Mouse (Mus musculus): Measurements from ENCODE around the gene Cadm1. TPM values are rescaled to one million over a fixed set of nuclear protein-coding genes. Genes with fewer than 3 reads are reported as not detected.

The Cadm1 gene
- polyA plus RNA-seq, 1 experiment from 2014 or later, result 71.6 TPM

GRCm38 (mm10) chr9:47860994-47861393, 331.0 kb downstream of the Cadm1 start:
- H3K27ac ChIP-seq (replicated peaks), result no peak overlapping the region
- WGBS, result 82% methylated on average over 3 of the region's 3 CpGs

GRCm38 (mm10) chr9:47861783-47862182, 331.8 kb downstream of the Cadm1 start:
- no peak overlapping the region for H3K9ac ChIP-seq (replicated peaks)
- H3K27me3 ChIP-seq, result peaks cover 16% of the 10 kb centered on the region
- H3K9me3 ChIP-seq, result no peaks in the 10 kb centered on the region
- no peak overlapping the region for H3K4me3 ChIP-seq
- H3K4me1 ChIP-seq, result peaks cover 20% of the 10 kb centered on the region
- no peak for ATAC-seq (ENCODE audit: low FRiP score, low read depth)
- no peak overlapping the region for H3K4me2 ChIP-seq (replicated peaks)
- WGBS, result 42% methylated on average over 2 of the region's 2 CpGs
- no peak overlapping the region for H3K27ac ChIP-seq (replicated peaks)
- no peaks in the 10 kb centered on the region for H3K36me3 ChIP-seq

More at GRCm38 (mm10) chr9:47860994-47861393, 331.0 kb downstream of the Cadm1 start:
- no peak overlapping the region for H3K9ac ChIP-seq (replicated peaks)
- peaks cover 9% of the 10 kb centered on the region for H3K27me3 ChIP-seq
- no peaks in the 10 kb centered on the region for H3K36me3 ChIP-seq
- no peak for ATAC-seq (ENCODE audit: low FRiP score, low read depth)
- H3K4me2 ChIP-seq (replicated peaks), result no peak overlapping the region
- no peaks in the 10 kb centered on the region for H3K9me3 ChIP-seq
- no peak overlapping the region for H3K4me3 ChIP-seq
- H3K4me1 ChIP-seq, result peaks cover 19% of the 10 kb centered on the region

- Histone ChIP-seq H3K4me3 (no peak overlapping the region), H3K4me2 (replicated peaks) (no peak overlapping the region), H3K27ac (replicated peaks) (no peak overlapping the region), H3K4me1 (peaks cover 18% of the 10 kb centered on the region), H3K36me3 (no peaks in the 10 kb centered on the region), H3K9ac (replicated peaks) (no peak overlapping the region), H3K27me3 (peaks cover 30% of the 10 kb centered on the region), H3K9me3 (no peaks in the 10 kb centered on the region)
- 70% methylated on average over 1 of the region's 1 CpGs for WGBS
- ATAC-seq (ENCODE audit: low FRiP score, low read depth), result no peak
These were observed 336.0 kb downstream of the Cadm1 start for GRCm38 (mm10) chr9:47866001-47866400.

- Histone ChIP-seq H3K27ac (replicated peaks) (no peak overlapping the region), H3K4me3 (no peak overlapping the region), H3K36me3 (no peaks in the 10 kb centered on the region), H3K4me2 (replicated peaks) (no peak overlapping the region), H3K4me1 (peaks cover 7% of the 10 kb centered on the region), H3K9ac (replicated peaks) (no peak overlapping the region), H3K9me3 (no peaks in the 10 kb centered on the region), H3K27me3 (peaks cover 32% of the 10 kb centered on the region)
- WGBS, result 89% methylated on average over 7 of the region's 7 CpGs
- ATAC-seq (ENCODE audit: low FRiP score, low read depth), result no peak
These were observed 337.5 kb downstream of the Cadm1 start for GRCm38 (mm10) chr9:47867474-47867873.

GRCm38 (mm10) chr9:47869661-47870060, 339.7 kb downstream of the Cadm1 start:
- peaks cover 12% of the 10 kb centered on the region for H3K4me1 ChIP-seq
- no peaks in the 10 kb centered on the region for H3K36me3 ChIP-seq
- H3K9ac ChIP-seq (replicated peaks), result no peak overlapping the region
- H3K9me3 ChIP-seq, result no peaks in the 10 kb centered on the region
- no peak for ATAC-seq (ENCODE audit: low FRiP score, low read depth)
- H3K27me3 ChIP-seq, result peaks cover 35% of the 10 kb centered on the region
- no peak overlapping the region for H3K4me2 ChIP-seq (replicated peaks)
- no peak overlapping the region for H3K27ac ChIP-seq (replicated peaks)
- no peak overlapping the region for H3K4me3 ChIP-seq
- WGBS, result 81% methylated on average over 5 of the region's 5 CpGs

GRCm38 (mm10) chr9:47876557-47877206, 346.7 kb downstream of the Cadm1 start:
- no peak overlapping the region for H3K9ac ChIP-seq (replicated peaks)
- no peaks in the 10 kb centered on the region for H3K36me3 ChIP-seq
- H3K4me3 ChIP-seq, result no peak overlapping the region
- 57% methylated on average over 10 of the region's 10 CpGs for WGBS
- no peak for ATAC-seq (ENCODE audit: low FRiP score, low read depth)
- H3K9me3 ChIP-seq, result no peaks in the 10 kb centered on the region
- H3K4me2 ChIP-seq (replicated peaks), result no peak overlapping the region
- H3K27ac ChIP-seq (replicated peaks), result 0 out of 2 replicates have a peak overlapping the region, but pooled peaks have one; percentile 35
- peaks cover 5% of the 10 kb centered on the region for H3K27me3 ChIP-seq
- peaks cover 21% of the 10 kb centered on the region for H3K4me1 ChIP-seq

- Histone ChIP-seq H3K9me3 (no peaks in the 10 kb centered on the region), H3K4me2 (replicated peaks) (no peak overlapping the region), H3K27ac (replicated peaks) (no peak overlapping the region), H3K4me3 (no peak overlapping the region), H3K4me1 (peaks cover 16% of the 10 kb centered on the region), H3K36me3 (no peaks in the 10 kb centered on the region), H3K27me3 (0 out of 2 replicates have a peak, but pooled peaks cover under 1% of the 10 kb centered on the region), H3K9ac (replicated peaks) (no peak overlapping the region)
- no peak for ATAC-seq (ENCODE audit: low FRiP score, low read depth)
- WGBS, result 81% methylated on average over 8 of the region's 8 CpGs
These were observed 350.2 kb downstream of the Cadm1 start for GRCm38 (mm10) chr9:47880171-47880570.

GRCm38 (mm10) chr9:47882372-47882771, 352.4 kb downstream of the Cadm1 start:
- no peak for ATAC-seq (ENCODE audit: low FRiP score, low read depth)
- Histone ChIP-seq H3K4me1 (peaks cover 12% of the 10 kb centered on the region), H3K4me2 (replicated peaks) (no peak overlapping the region), H3K9ac (replicated peaks) (no peak overlapping the region), H3K9me3 (no peaks in the 10 kb centered on the region), H3K27ac (replicated peaks) (peak overlapping the region; percentile 31), H3K27me3 (0 out of 2 replicates have a peak, but pooled peaks cover 5% of the 10 kb centered on the region), H3K4me3 (no peak overlapping the region), H3K36me3 (no peaks in the 10 kb centered on the region)
- 63% methylated on average over 11 of the region's 11 CpGs for WGBS

GRCm38 (mm10) chr9:47891721-47892120, 361.7 kb downstream of the Cadm1 start:
- peaks cover 13% of the 10 kb centered on the region; the same call in 1 of the 2 replicates for H3K27me3 ChIP-seq
- WGBS, result 80% methylated on average over 8 of the region's 8 CpGs
- no peak for ATAC-seq (ENCODE audit: low FRiP score, low read depth)
- H3K4me2 ChIP-seq (replicated peaks), result no peak overlapping the region
- H3K9me3 ChIP-seq, result no peaks in the 10 kb centered on the region
- H3K4me3 ChIP-seq, result no peak overlapping the region
- H3K36me3 ChIP-seq, result no peaks in the 10 kb centered on the region
- H3K4me1 ChIP-seq, result peaks cover 19% of the 10 kb centered on the region; the same call in 1 of the 2 replicates
- H3K9ac ChIP-seq (replicated peaks), result no peak overlapping the region
- no peak overlapping the region for H3K27ac ChIP-seq (replicated peaks)

- Histone ChIP-seq H3K9me3 (no peaks in the 10 kb centered on the region), H3K27me3 (peaks cover 25% of the 10 kb centered on the region), H3K4me3 (no peak overlapping the region), H3K4me1 (peaks cover 19% of the 10 kb centered on the region; the same call in 1 of the 2 replicates), H3K27ac (replicated peaks) (no peak overlapping the region), H3K9ac (replicated peaks) (no peak overlapping the region), H3K36me3 (no peaks in the 10 kb centered on the region), H3K4me2 (replicated peaks) (no peak overlapping the region)
- WGBS, result 89% methylated on average over 6 of the region's 6 CpGs
- ATAC-seq (ENCODE audit: low FRiP score, low read depth), result no peak
These were observed 363.0 kb downstream of the Cadm1 start for GRCm38 (mm10) chr9:47892995-47893394.

GRCm38 (mm10) chr9:47894096-47894495, 364.1 kb downstream of the Cadm1 start:
- ATAC-seq (ENCODE audit: low FRiP score, low read depth), result no peak
- Histone ChIP-seq H3K9ac (replicated peaks) (no peak overlapping the region), H3K36me3 (no peaks in the 10 kb centered on the region), H3K27me3 (peaks cover 33% of the 10 kb centered on the region), H3K9me3 (no peaks in the 10 kb centered on the region), H3K4me1 (peaks cover 19% of the 10 kb centered on the region; the same call in 1 of the 2 replicates), H3K4me2 (replicated peaks) (no peak overlapping the region), H3K27ac (replicated peaks) (0 out of 2 replicates have a peak overlapping the region, but pooled peaks have one; percentile 42), H3K4me3 (no peak overlapping the region)
- 70% methylated on average over 5 of the region's 5 CpGs for WGBS

GRCm38 (mm10) chr9:47894661-47895060, 364.7 kb downstream of the Cadm1 start:
- no peak overlapping the region for H3K4me2 ChIP-seq (replicated peaks)
- H3K9me3 ChIP-seq, result no peaks in the 10 kb centered on the region
- no peak overlapping the region for H3K4me3 ChIP-seq
- ATAC-seq (ENCODE audit: low FRiP score, low read depth), result no peak
- H3K27me3 ChIP-seq, result peaks cover 37% of the 10 kb centered on the region
- WGBS, result 38% methylated on average over 7 of the region's 7 CpGs
- peak overlapping the region; percentile 42 for H3K27ac ChIP-seq (replicated peaks)
- no peak overlapping the region for H3K9ac ChIP-seq (replicated peaks)
- H3K36me3 ChIP-seq, result no peaks in the 10 kb centered on the region
- peaks cover 19% of the 10 kb centered on the region; the same call in 1 of the 2 replicates for H3K4me1 ChIP-seq

Data from midbrain, embryonic 12.5 days (tissue).